Mouse (Mus musculus) MEL (cell line): ENCODE measurements around the gene Clpp.

Experiments used
- CTCF ChIP-seq, 3 experiments: IDR thresholded peaks in 2 of 3; conservative IDR thresholded peaks in 1 of 3; 2 replicates each; pipeline ENCODE4 v1.5.1; 2011 to 2012; ENCODE audit warnings: low read length in 3 of 3, low read depth in 2 of 3, mild to moderate bottlenecking in 2 of 3, improper control_type of control experiment in 1 of 3, inconsistent platforms in 1 of 3, mixed read lengths in 1 of 3, moderate library complexity in 1 of 3; ENCODE audit not compliant: control insufficient read depth in 1 of 3, insufficient read depth in 1 of 3, poor library complexity in 1 of 3, severe bottlenecking in 1 of 3
- EP300 ChIP-seq, 2 experiments: IDR thresholded peaks; 2 replicates each; pipeline ENCODE4 v1.6.1; 2011; ENCODE audit warnings: improper control_type of control experiment in 2 of 2, low read length in 2 of 2, low read depth in 1 of 2, mild to moderate bottlenecking in 1 of 2
- HCFC1 ChIP-seq: IDR thresholded peaks from 2 replicates; pipeline ENCODE4 v1.6.1; 2012; ENCODE audit warnings: low read depth, mild to moderate bottlenecking, inconsistent platforms, low read length, improper control_type of control experiment, moderate library complexity
- MAZ ChIP-seq: IDR thresholded peaks from 2 replicates; pipeline ENCODE4 v1.6.1; 2012; ENCODE audit warnings: low read depth, mild to moderate bottlenecking, inconsistent platforms, low read length, improper control_type of control experiment

- no peak for TF ChIP-seq HCFC1
- no peak; a peak in 1 of 6 replicates for TF ChIP-seq CTCF (IDR thresholded peaks at IDR 0.05 in 2 of 3, conservative IDR thresholded peaks at IDR 0.05 in 1 of 3; ENCODE audit: control insufficient read depth in 1 of 3, insufficient read depth in 1 of 3, low read depth in 2 of 3, low read length in 3 of 3, poor library complexity in 1 of 3, severe bottlenecking in 1 of 3)
- TF ChIP-seq EP300 (IDR thresholded peaks at IDR 0.05; ENCODE audit: low read depth in 1 of 2, low read length in 2 of 2): no peak
- no peak for TF ChIP-seq MAZ
Measured at GRCm38 (mm10) chr17:56988921-56989430, 1.1 kb upstream of the Clpp start.
